Mouse (Mus musculus) embryonic fibroblast, embryonic 13.5 days (primary cell): ENCODE data around the gene Prr5.

Experiments used
- CTCF ChIP-seq: IDR thresholded peaks from 2 replicates; pipeline ENCODE4 v1.5.1; 2011; ENCODE audit warnings: mild to moderate bottlenecking, control low read depth, low read length, moderate library complexity, borderline replicate concordance; ENCODE audit not compliant: insufficient read depth
- POLR2A ChIP-seq: IDR thresholded peaks from 2 replicates; pipeline ENCODE4 v1.6.1; 2011; ENCODE audit warnings: low read depth, mild to moderate bottlenecking, control low read depth, low read length, moderate library complexity

- TF ChIP-seq POLR2A (no peak), CTCF (no peak)
Measured at GRCm38 (mm10) chr15:84653151-84653550, 16.3 kb upstream of the Prr5 start.
